Comparison of ENCODE assay signal across 22 mouse cellular contexts in the genomic region with DNA sequence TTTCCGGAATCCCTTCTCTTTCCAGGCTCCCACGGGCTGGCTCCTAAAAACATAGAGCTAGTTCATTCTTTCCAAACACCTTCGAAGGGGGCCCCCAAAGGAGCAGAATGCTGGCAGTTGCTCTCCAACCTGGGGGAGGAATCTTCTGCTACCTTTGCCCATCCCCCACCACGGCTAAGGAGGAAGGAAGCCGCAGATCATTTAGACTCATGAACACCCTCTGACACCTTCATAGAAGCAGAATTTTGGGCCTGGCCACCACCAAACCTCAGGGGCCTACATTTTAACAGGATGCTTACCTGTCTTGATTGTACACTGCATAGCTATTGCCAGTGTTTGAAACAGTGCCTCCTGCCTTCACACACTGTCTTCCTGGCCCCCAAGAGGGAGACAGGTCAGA.
"Had no signal": no experiment of that assay in that cellular context is flagged by ENCODE, and none has a peak within 500 bp of the region (broad histone marks: within the 10 kb centered on the region; RNA-seq: fewer than 3 reads in every experiment).

No protein-coding gene starts in this region.

- DNase-seq: kidney, adult 18-20 months; kidney, adult 9 months; kidney, postnatal 14 days; liver; lung, adult 18-20 months; lung, postnatal 10 days; lung, postnatal 36 days; right cerebral cortex, adult 18-20 months; right cerebral cortex, postnatal 14 days; right cerebral cortex, postnatal 4 days had no signal

- H3K4me1 ChIP-seq: liver, embryonic 15.5 days had no signal

- H3K9ac ChIP-seq: limb, embryonic 13.5 days; liver, embryonic 12.5 days; liver, embryonic 15.5 days; lung, embryonic 15.5 days; midbrain, embryonic 13.5 days had no signal

- H3K4me3 ChIP-seq: limb, embryonic 10.5 days; limb, embryonic 13.5 days; liver, embryonic 12.5 days; liver, embryonic 15.5 days; lung, embryonic 15.5 days; megakaryocyte, embryonic 14.5 days; midbrain, embryonic 10.5 days; midbrain, embryonic 13.5 days; myocyte had no signal

- H3K4me2 ChIP-seq: limb, embryonic 13.5 days; liver, embryonic 12.5 days; liver, embryonic 15.5 days; lung, embryonic 15.5 days; midbrain, embryonic 13.5 days had no signal

- H3K27ac ChIP-seq: limb, embryonic 10.5 days; limb, embryonic 13.5 days; liver, embryonic 12.5 days; liver, embryonic 15.5 days; lung, embryonic 15.5 days; midbrain, embryonic 10.5 days; midbrain, embryonic 13.5 days; stomach, postnatal 0 days had no signal

- H3K9me3 ChIP-seq: limb, embryonic 10.5 days; limb, embryonic 13.5 days; liver, embryonic 12.5 days; liver, embryonic 15.5 days; lung, embryonic 15.5 days; megakaryocyte, embryonic 14.5 days; midbrain, embryonic 10.5 days; midbrain, embryonic 13.5 days had no signal

- ATAC-seq: intestine, embryonic 16.5 days; liver, embryonic 12.5 days; midbrain, embryonic 13.5 days; midbrain, embryonic 16.5 days had no signal

- H3K36me3 ChIP-seq: limb, embryonic 10.5 days; limb, embryonic 13.5 days; liver, embryonic 12.5 days; liver, embryonic 15.5 days; lung, embryonic 15.5 days; midbrain, embryonic 10.5 days; midbrain, embryonic 13.5 days had no signal

- H3K27me3 ChIP-seq: liver, embryonic 12.5 days; liver, embryonic 15.5 days; lung, embryonic 15.5 days; megakaryocyte, embryonic 14.5 days had no signal
